Mouse (Mus musculus) kidney, embryonic 15.5 days (tissue): ENCODE measurements at regions not wholly inside any gene's neighbourhood (a gene's known extent, or its start where the extent isn't known, plus 50 kb on each side); places are given as distances from the start of the nearest gene placed in this dataset.
A peak's percentile ranks its signal among the peaks of the same experiment; 100 is the strongest.

Experiments used
- ATAC-seq: fragments of 200-750 bp; cut with Nextera tagmentation; replicated peaks from 2 replicates; pipeline ENCODE4 v1.8.0; 2017; ENCODE audit warnings: moderate TSS enrichment; ENCODE audit not compliant: low FRiP score
- H3K27ac ChIP-seq: fragments of 300-500 bp; sonication (generic); 2 replicates; pipeline ENCODE4 v1.5.1; 2015; ENCODE audit warnings: mild to moderate bottlenecking, inconsistent platforms
- H3K27me3 ChIP-seq: fragments of 300-500 bp; sonication (generic); 2 replicates; pipeline ENCODE4 v1.6.1; 2015; ENCODE audit warnings: inconsistent platforms
- H3K36me3 ChIP-seq: fragments of 300-500 bp; sonication (generic); 2 replicates; pipeline ENCODE4 v1.6.1; 2015; ENCODE audit warnings: inconsistent platforms
- H3K4me1 ChIP-seq: fragments of 300-500 bp; sonication (generic); 2 replicates; pipeline ENCODE4 v1.6.1; 2015; ENCODE audit warnings: inconsistent platforms
- H3K4me2 ChIP-seq: fragments of 300-500 bp; sonication (generic); 2 replicates; pipeline ENCODE4 v1.6.1; 2015; ENCODE audit warnings: moderate library complexity, mild to moderate bottlenecking, inconsistent platforms
- H3K4me3 ChIP-seq: fragments of 300-500 bp; sonication (generic); replicated peaks from 2 replicates; pipeline ENCODE4 v1.5.1; 2015; ENCODE audit warnings: mild to moderate bottlenecking, inconsistent platforms
- H3K9ac ChIP-seq: fragments of 300-500 bp; sonication (generic); 2 replicates; pipeline ENCODE4 v1.6.1; 2015; ENCODE audit warnings: mild to moderate bottlenecking, inconsistent platforms
- H3K9me3 ChIP-seq: fragments of 300-500 bp; sonication (generic); replicated peaks from 2 replicates; pipeline ENCODE4 v1.6.1; 2016; ENCODE audit warnings: inconsistent platforms
- WGBS: fragments of 180-500 bp; shearing (Covaris S2); methylation state at CpG from one replicate; pipeline ENCODE4 v1.1.7; 2015; ENCODE audit warnings: mixed read lengths; 5-methylcytosine and 5-hydroxymethylcytosine counted together

DNA sequence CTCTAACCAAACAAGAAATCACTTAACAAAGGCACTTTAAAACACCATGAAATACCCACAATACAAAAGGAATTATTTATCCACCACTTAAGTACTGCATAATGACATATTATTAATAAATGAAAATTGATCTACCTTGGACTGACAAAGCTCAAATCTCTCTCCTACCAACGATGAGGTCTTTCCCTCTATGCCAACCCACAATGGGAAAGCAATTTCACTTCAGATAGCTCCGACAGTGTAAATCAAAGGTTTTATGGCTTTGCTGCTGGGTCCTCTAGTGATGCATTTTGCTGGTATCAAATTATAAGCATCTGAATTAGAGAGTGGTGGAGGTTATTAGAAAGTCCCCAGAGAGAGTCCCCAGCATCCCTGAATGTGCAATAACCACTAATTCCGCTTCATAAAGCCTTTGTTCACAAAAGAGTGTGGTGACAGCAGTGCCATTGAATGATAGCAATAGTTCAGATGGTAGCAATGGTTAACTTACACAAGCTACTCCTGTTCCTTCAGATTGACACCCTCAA is 305.4 kb upstream of the 5930422O12Rik start:
- Histone ChIP-seq H3K4me3 (no peak overlapping the region), H3K9me3 (no peaks in the 10 kb centered on the region), H3K36me3 (no peaks in the 10 kb centered on the region), H3K27me3 (no peaks in the 10 kb centered on the region), H3K27ac (no peak overlapping the region), H3K4me1 (no peaks in the 10 kb centered on the region), H3K9ac (no peak overlapping the region), H3K4me2 (no peak overlapping the region)
- ATAC-seq: no peak
- WGBS: 41% methylated on average over 3 of the region's 3 CpGs

DNA sequence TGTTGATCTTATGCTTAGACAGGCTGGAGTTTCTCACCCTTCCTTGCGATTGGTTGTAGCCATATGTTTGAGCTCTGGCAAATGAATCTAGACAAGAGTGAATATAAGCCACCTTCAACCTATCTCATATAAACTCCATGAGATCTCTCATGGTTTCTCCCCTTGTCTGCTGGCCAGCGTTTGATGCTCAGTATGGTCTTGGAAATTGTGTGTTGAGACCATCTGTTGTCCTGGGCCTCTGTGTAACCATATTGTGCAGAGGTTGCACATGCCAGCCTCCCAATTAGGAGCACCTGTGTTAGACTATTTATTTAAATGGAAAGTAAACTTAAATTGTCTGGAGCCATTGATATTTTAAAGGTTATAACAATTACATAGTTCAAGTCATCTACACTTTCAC is 301.5 kb upstream of the 5930422O12Rik start:
- no peak overlapping the region for H3K27ac ChIP-seq
- H3K4me3 ChIP-seq: no peak overlapping the region
- 85% methylated on average over 2 of the region's 2 CpGs for WGBS
- H3K4me2 ChIP-seq: no peak overlapping the region
- H3K9me3 ChIP-seq: no peaks in the 10 kb centered on the region
- no peak overlapping the region for H3K9ac ChIP-seq
- ATAC-seq: no peak
- H3K4me1 ChIP-seq: no peaks in the 10 kb centered on the region
- no peaks in the 10 kb centered on the region for H3K36me3 ChIP-seq
- no peaks in the 10 kb centered on the region for H3K27me3 ChIP-seq

DNA sequence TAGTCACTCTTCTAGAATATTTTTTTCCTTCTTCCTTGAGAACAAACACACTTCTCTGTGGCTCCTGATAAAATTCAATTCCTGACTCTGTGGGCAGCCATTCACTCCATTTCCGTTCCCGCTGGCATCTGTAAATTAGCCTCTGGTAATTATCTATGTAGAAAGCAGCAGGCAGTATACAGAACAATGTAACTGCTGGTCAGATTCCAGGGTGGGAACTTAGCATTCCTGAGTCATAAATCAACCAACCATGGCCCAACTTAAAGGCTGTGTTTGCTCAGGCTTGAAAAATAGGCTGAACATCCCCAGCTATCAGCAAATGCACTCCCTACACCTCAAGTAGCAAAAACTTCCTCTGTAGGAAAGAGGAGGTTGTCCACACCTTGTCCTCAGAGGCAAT is 289.6 kb upstream of the 5930422O12Rik start:
- peaks cover 11% of the 10 kb centered on the region; the same call in 1 of the 2 replicates for H3K4me1 ChIP-seq
- H3K27me3 ChIP-seq: no peaks in the 10 kb centered on the region
- H3K27ac ChIP-seq: peak overlapping the region; percentile 70
- H3K9ac ChIP-seq: no peak overlapping the region
- no peak overlapping the region for H3K4me3 ChIP-seq
- 4% methylated on average over 2 of the region's 2 CpGs for WGBS
- no peaks in the 10 kb centered on the region for H3K9me3 ChIP-seq
- peak; percentile 93 for ATAC-seq
- no peaks in the 10 kb centered on the region for H3K36me3 ChIP-seq
- H3K4me2 ChIP-seq: no peak overlapping the region; the same call in 1 of the 2 replicates

DNA sequence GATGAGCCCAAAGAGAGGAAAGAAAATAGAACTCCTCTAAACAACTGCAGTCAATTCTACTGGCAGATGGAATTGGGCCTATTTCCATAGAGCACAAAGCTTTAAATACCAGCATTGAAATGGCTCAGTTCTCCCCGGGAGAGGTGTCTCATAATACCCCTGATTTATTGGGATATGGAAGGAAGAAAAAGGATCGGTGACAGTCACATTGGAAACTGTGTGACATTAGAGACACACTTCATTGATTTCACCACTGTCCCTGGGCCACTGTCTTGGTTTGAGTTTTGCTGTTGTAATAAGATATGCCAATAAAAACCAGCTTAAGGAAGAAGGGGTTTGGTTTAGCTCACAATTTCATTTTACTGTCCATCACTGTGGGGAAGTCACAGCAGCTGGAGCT is 288.7 kb upstream of the 5930422O12Rik start:
- Histone ChIP-seq H3K9me3 (no peaks in the 10 kb centered on the region), H3K27ac (peak overlapping the region; percentile 70), H3K36me3 (no peaks in the 10 kb centered on the region), H3K4me3 (no peak overlapping the region), H3K4me2 (no peak overlapping the region), H3K4me1 (peaks cover 11% of the 10 kb centered on the region; the same call in 1 of the 2 replicates), H3K27me3 (no peaks in the 10 kb centered on the region), H3K9ac (no peak overlapping the region)
- whole genome bisulfite sequencing: 44% methylated on average over 2 of the region's 2 CpGs
- ATAC-seq: peak; percentile 79

DNA sequence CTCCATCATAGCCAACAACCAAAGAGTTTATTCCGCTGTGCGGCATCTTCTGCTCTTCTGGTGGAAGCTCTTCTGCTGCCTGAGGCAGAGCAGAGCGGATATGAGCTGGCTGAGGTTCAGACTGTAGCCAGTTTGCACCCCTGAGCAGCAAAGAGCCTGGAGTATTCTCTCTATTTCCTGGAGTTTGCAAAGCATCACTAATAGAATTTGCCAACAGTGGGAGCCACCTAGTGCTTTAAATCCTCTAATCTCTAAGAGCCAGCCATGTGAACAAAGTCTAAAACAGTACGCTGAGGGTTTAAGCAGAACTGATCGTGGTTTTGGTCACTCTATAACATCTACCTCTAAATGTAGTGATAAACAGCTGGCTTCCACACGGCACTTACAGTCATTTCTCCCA is 250.9 kb upstream of the 5930422O12Rik start:
- 91% methylated on average over 6 of the region's 6 CpGs for WGBS
- H3K4me3 ChIP-seq: no peak overlapping the region
- no peak for ATAC-seq

DNA sequence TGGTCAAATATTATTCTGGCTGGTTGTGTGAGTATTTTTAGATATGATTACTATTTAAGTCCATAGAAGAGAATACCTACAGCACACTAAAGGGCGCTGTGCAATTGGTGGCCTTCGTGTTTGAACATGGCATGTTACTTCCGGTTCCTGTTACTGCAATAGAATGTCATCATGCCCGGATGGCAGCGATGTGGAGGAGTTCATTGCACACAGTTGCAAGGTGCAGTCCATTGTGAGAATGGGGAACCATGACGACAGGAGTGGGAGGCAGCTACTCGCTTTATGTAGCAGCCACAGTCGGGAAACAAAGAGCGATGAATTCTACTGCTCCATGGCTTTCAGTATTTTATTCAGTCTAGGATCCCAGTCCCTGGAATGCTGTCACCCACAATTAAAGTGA is 245.5 kb upstream of the 5930422O12Rik start:
- Histone ChIP-seq H3K4me2 (no peak overlapping the region), H3K36me3 (no peaks in the 10 kb centered on the region), H3K9me3 (0 out of 2 replicates have a peak, but pooled peaks cover 3% of the 10 kb centered on the region), H3K27ac (no peak overlapping the region), H3K4me3 (no peak overlapping the region), H3K4me1 (no peaks in the 10 kb centered on the region), H3K9ac (no peak overlapping the region), H3K27me3 (no peaks in the 10 kb centered on the region)
- 85% methylated on average over 9 of the region's 9 CpGs for WGBS
- ATAC-seq: no peak

More for the DNA sequence above, 250.9 kb upstream of the 5930422O12Rik start:
- no peak overlapping the region for H3K27ac ChIP-seq
- no peaks in the 10 kb centered on the region for H3K4me1 ChIP-seq
- H3K9me3 ChIP-seq: 0 out of 2 replicates have a peak, but pooled peaks cover 3% of the 10 kb centered on the region
- no peak overlapping the region for H3K9ac ChIP-seq
- H3K36me3 ChIP-seq: no peaks in the 10 kb centered on the region
- H3K27me3 ChIP-seq: no peaks in the 10 kb centered on the region
- no peak overlapping the region for H3K4me2 ChIP-seq
